Mouse (Mus musculus): ENCODE data around the gene Arsb.

DNA sequence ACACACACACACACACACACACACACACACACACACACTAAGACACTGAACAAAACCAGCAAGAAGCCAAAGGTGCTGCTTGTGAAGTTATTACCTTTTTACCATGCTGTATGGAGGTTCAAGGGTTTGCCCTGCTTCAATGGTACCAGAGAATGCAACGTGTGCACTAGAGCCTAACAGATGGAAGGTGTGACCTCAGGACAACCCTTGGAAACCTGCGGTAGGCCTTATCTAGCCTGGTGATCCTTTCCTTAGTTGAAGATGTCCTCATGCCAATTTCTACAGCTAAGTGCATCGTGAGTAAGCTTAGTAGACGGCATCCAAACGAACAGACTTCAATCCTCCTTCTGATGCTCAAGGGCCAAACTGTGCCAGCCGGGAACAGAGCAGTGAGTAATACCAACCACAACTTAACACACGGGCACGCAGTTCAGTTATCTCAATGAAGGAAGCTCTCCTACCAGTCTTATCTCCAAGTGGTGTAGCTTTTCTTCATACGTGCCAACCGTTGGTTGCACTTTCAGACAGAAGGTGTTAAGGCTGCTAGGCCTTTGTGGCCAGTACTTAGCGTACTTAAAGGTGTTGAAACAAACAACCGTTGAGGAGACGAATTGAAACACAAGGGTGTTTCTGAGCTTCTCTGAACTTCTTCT lies 7.0 kb upstream of the Arsb start:
- TF ChIP-seq CTCF (IDR thresholded peaks at IDR 0.05; ENCODE audit: low read depth, low read length): no peak
- no peak for TF ChIP-seq TAL1 (conservative IDR thresholded peaks at IDR 0.05; ENCODE audit: low read depth, low read length)

Data from G1E (cell line).